Mouse (Mus musculus) ES-E14 (cell line): Measurements from ENCODE around the gene Sf3a1. TPM values are rescaled to one million over a fixed set of nuclear protein-coding genes. Genes with fewer than 3 reads are reported as not detected.

Experiments
- DNase-seq: peaks from one replicate; pipeline ENCODE4 v3.0.0-alpha.2; 2013; ENCODE audit warnings: low read depth, low spot score
- H3K27ac ChIP-seq: 2 replicates; pipeline ENCODE4 v1.5.1; 2012; ENCODE audit warnings: low read depth, mild to moderate bottlenecking, low read length, moderate library complexity, mixed read lengths; ENCODE audit not compliant: poor library complexity, insufficient read depth, severe bottlenecking
- H3K36me3 ChIP-seq: 2 replicates; pipeline ENCODE4 v1.6.1; 2012; ENCODE audit warnings: mild to moderate bottlenecking, low read length, moderate library complexity, mixed read lengths; ENCODE audit not compliant: control insufficient read depth, poor library complexity, insufficient read depth, severe bottlenecking
- H3K4me1 ChIP-seq, 2 experiments: fragments of 150-350 bp in 1 of 2; sonication (generic) in 1 of 2; 2 replicates each; pipeline ENCODE4 v1.6.1; 2012; ENCODE audit warnings: low read length in 2 of 2, mild to moderate bottlenecking in 1 of 2, mixed read lengths in 1 of 2; ENCODE audit not compliant: control insufficient read depth in 2 of 2, insufficient read depth in 2 of 2, poor library complexity in 1 of 2
- H3K4me3 ChIP-seq, 2 experiments: fragments of 150-350 bp in 1 of 2; sonication (generic) in 1 of 2; 2 replicates each; pipeline ENCODE4 v1.5.1; 2012; ENCODE audit warnings: low read length in 2 of 2, low read depth in 1 of 2, mild to moderate bottlenecking in 1 of 2, mixed read lengths in 1 of 2; ENCODE audit not compliant: insufficient read depth in 1 of 2, poor library complexity in 1 of 2, severe bottlenecking in 1 of 2
- H3K9ac ChIP-seq: 2 replicates; pipeline ENCODE4 v1.6.1; 2012; ENCODE audit warnings: low read depth, mild to moderate bottlenecking, low read length, mixed read lengths; ENCODE audit not compliant: poor library complexity, insufficient read depth, severe bottlenecking
- H3K9me3 ChIP-seq: fragments of 150-350 bp; sonication (generic); 2 replicates; pipeline ENCODE4 v1.6.1; 2012; ENCODE audit warnings: low read depth, mild to moderate bottlenecking, low read length; ENCODE audit not compliant: control insufficient read depth, insufficient read depth
- CHD2 ChIP-seq: IDR thresholded peaks from 2 replicates; pipeline ENCODE4 v1.6.1; 2014; ENCODE audit warnings: mild to moderate bottlenecking, low read depth, low read length, inconsistent platforms
- HCFC1 ChIP-seq: IDR thresholded peaks from 2 replicates; pipeline ENCODE4 v1.6.1; 2012; ENCODE audit warnings: low read length, inconsistent platforms, borderline replicate concordance; ENCODE audit not compliant: insufficient read depth
- MAFK ChIP-seq: IDR thresholded peaks from 2 replicates; pipeline ENCODE4 v1.6.1; 2014; ENCODE audit warnings: mild to moderate bottlenecking, low read depth, low read length, inconsistent platforms; ENCODE audit not compliant: insufficient read depth
- ZC3H11A ChIP-seq: IDR thresholded peaks from 2 replicates; pipeline ENCODE4 v1.6.1; 2012; ENCODE audit warnings: low read depth, mild to moderate bottlenecking, inconsistent platforms, low read length, borderline replicate concordance
- ZNF384 ChIP-seq: IDR thresholded peaks from 2 replicates; pipeline ENCODE4 v1.6.1; 2012; ENCODE audit warnings: low read depth, low read length, inconsistent platforms
- in situ Hi-C, 2 experiments: fragments of 600-800 bp; cut with MboI; formaldehyde crosslinking; loops; one replicate each; pipeline ENCODE4 v1.15.1; 2025; ENCODE audit warnings: low sequenced_read_pairs in 2 of 2, inconsistent platforms in 1 of 2; ENCODE audit not compliant: unreplicated experiment in 2 of 2
- total RNA-seq: library from RNA; depleted of rRNA; stranded (reverse); fragments of 300-350 nt; gene quantifications from 2 replicates; pipeline ENCODE4 v1.2.3, GENCODE M21; 2012

The Sf3a1 gene
- total RNA-seq, 1 experiment, result 57.4 TPM

DNA sequence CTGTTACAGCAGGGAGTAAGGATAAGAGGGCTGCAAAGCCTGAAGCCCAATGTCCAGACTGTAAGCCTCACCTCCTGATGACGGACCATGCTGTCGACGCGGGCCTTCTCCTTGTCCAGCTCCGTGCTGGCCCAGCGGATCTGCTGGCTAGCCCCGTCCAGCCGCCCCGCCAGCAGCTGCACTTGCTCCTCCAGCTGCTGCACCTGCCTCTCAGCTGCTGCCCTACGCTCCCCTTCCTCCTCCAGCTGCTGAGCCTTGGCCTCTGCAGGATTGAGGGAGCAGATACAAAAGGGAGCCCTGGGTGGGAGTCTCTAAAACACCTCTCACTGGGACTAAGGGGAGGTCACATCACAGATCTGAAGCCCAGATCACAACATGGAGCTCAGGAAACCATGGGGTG lies 13.1 kb upstream of the Sf3a1 start:
- Histone ChIP-seq H3K4me3 (no peak overlapping the region), H3K9ac (no peak overlapping the region), H3K9me3 (no peaks in the 10 kb centered on the region), H3K4me1 (no peaks in the 10 kb centered on the region), H3K36me3 (no peaks in the 10 kb centered on the region), H3K27ac (no peak overlapping the region)
- in situ Hi-C loops, result no loop called here
- TF ChIP-seq ZNF384 (no peak), HCFC1 (no peak), MAFK (no peak), CHD2 (no peak), ZC3H11A (no peak)
- DNase-seq, result no peak

GRCm38 (mm10) chr11:4148120-4148519 lies 12.0 kb upstream of the Sf3a1 start:
- no peak for TF ChIP-seq HCFC1
- no peak for TF ChIP-seq ZNF384
- no peak for TF ChIP-seq ZC3H11A
- no peak for TF ChIP-seq MAFK
- no peak for TF ChIP-seq CHD2
- H3K4me1 ChIP-seq, result no peaks in the 10 kb centered on the region
- no peak overlapping the region for H3K27ac ChIP-seq
- H3K4me3 ChIP-seq, result no peak overlapping the region
- no peak overlapping the region for H3K9ac ChIP-seq
- DNase-seq, result no peak
- in situ Hi-C loops, result no loop called here
- no peaks in the 10 kb centered on the region for H3K36me3 ChIP-seq
- no peaks in the 10 kb centered on the region for H3K9me3 ChIP-seq

GRCm38 (mm10) chr11:4148536-4149156 lies 11.5 kb upstream of the Sf3a1 start:
- Histone ChIP-seq H3K4me1 (no peaks in the 10 kb centered on the region), H3K9me3 (no peaks in the 10 kb centered on the region), H3K36me3 (no peaks in the 10 kb centered on the region), H3K4me3 (no peak overlapping the region), H3K9ac (no peak overlapping the region), H3K27ac (no peak overlapping the region)
- no peak for TF ChIP-seq ZC3H11A
- no peak for TF ChIP-seq CHD2
- TF ChIP-seq ZNF384, result no peak
- no peak for TF ChIP-seq MAFK
- TF ChIP-seq HCFC1, result no peak
- no peak for DNase-seq
- in situ Hi-C loops, result no loop called here

DNA sequence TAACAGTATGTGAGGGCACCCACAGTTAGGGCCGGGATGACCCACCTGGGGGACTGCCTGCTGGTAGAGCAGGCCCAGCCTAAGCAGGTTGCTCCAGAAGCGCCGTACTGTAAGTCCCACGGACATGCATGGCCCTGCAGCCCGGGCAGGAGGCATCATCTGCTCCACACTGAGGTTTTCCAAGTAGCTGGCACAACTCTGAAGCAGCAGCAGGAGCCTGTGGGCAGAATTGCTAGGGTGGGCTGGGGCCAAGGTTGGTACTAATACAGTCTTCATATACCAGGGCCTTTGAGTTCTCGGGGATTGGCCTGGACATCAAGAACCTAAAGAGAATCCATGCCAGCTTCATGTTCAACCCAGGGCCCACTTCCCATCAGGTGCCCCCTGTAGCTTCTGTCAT lies 10.3 kb upstream of the Sf3a1 start:
- no peak overlapping the region for H3K27ac ChIP-seq
- H3K36me3 ChIP-seq, result no peaks in the 10 kb centered on the region
- no peak overlapping the region for H3K4me3 ChIP-seq
- no peaks in the 10 kb centered on the region for H3K9me3 ChIP-seq
- H3K4me1 ChIP-seq, result no peaks in the 10 kb centered on the region
- no peak overlapping the region for H3K9ac ChIP-seq
- in situ Hi-C loops, result no loop called here
- no peak for TF ChIP-seq MAFK
- TF ChIP-seq CHD2, result no peak
- no peak for TF ChIP-seq ZNF384
- TF ChIP-seq HCFC1, result no peak
- no peak for TF ChIP-seq ZC3H11A
- DNase-seq, result no peak

- in situ Hi-C loops, result no loop called here
- DNase-seq, result no peak
- TF ChIP-seq MAFK (no peak), ZNF384 (no peak), HCFC1 (no peak), ZC3H11A (no peak), CHD2 (no peak)
- Histone ChIP-seq H3K36me3 (no peaks in the 10 kb centered on the region), H3K4me1 (no peaks in the 10 kb centered on the region), H3K9me3 (no peaks in the 10 kb centered on the region), H3K9ac (no peak overlapping the region), H3K4me3 (no peak overlapping the region), H3K27ac (no peak overlapping the region)
These were observed 6.5 kb upstream of the Sf3a1 start for GRCm38 (mm10) chr11:4153694-4154093.
